Mouse (Mus musculus): Measurements from ENCODE around the gene Spata48. TPM values are rescaled to one million over a fixed set of nuclear protein-coding genes. Genes with fewer than 3 reads are reported as not detected.
A peak's percentile ranks its signal among the peaks of the same experiment; 100 is the strongest.

The Spata48 gene
- total RNA-seq (2014; rRNA removed) (0.26 TPM in 1 of 2 replicates, not detected in the other), polyA plus RNA-seq (2015; fragmentation: Nextera tagmentation; extraction: Ambion mirVana) (0.83 and 2.7 TPM in 2 replicates)

GRCm38 (mm10) chr11:11461635-11462560 is at the start of gene Spata48, which contains the start of gene Zpbp:
Gene Spata48 (plus strand): TSS chr11:11462094.
Gene Zpbp (minus strand): TSS chr11:11462408.
- peak; percentile 94 for DNase-seq (ENCODE audit: low spot score)
- Histone ChIP-seq H3K4me1 (ENCODE audit: insufficient read depth, low read length) (peaks cover 5% of the 10 kb centered on the region; the same call in 1 of the 2 replicates), H3K9ac (replicated peaks; ENCODE audit: low read length) (peak within 1 kb of the TSS; percentile 75), H3K36me3 (ENCODE audit: insufficient read depth, low read length) (no peaks in the 10 kb centered on the region), H3K27ac (peak within 1 kb of the TSS; percentile 89), H3K4me2 (ENCODE audit: low read depth, low read length) (peak within 1 kb of the TSS; percentile 72), H3K9me3 (ENCODE audit: low read length) (no peaks in the 10 kb centered on the region), H3K4me3 (ENCODE audit: low read length) (peak within 1 kb of the TSS; percentile 66), H3K27me3 (ENCODE audit: insufficient read depth, low read length) (no peaks in the 10 kb centered on the region)
- peak; percentile 97 for ATAC-seq
- 4% methylated on average over 65 of the region's 66 CpGs for WGBS
- TF ChIP-seq CTCF (IDR thresholded peaks at IDR 0.05; ENCODE audit: low read depth) = peak; percentile 80

GRCm38 (mm10) chr11:11414188-11414587 is 47.7 kb upstream of the Spata48 start:
- no peak overlapping the region for H3K4me2 ChIP-seq (ENCODE audit: low read depth, low read length)
- WGBS = 88% methylated on average over 5 of the region's 5 CpGs
- ATAC-seq (no peak), DNase-seq (ENCODE audit: low spot score) (no peak)
- H3K27me3 ChIP-seq (ENCODE audit: insufficient read depth, low read length) = no peaks in the 10 kb centered on the region
- no peak overlapping the region for H3K9ac ChIP-seq (replicated peaks; ENCODE audit: low read length)
- H3K4me3 ChIP-seq (ENCODE audit: low read length) = no peak overlapping the region
- H3K4me1 ChIP-seq (ENCODE audit: insufficient read depth, low read length) = no peaks in the 10 kb centered on the region
- H3K27ac ChIP-seq = no peak overlapping the region
- TF ChIP-seq CTCF (IDR thresholded peaks at IDR 0.05; ENCODE audit: low read depth) = no peak
- no peaks in the 10 kb centered on the region for H3K36me3 ChIP-seq (ENCODE audit: insufficient read depth, low read length)
- H3K9me3 ChIP-seq (ENCODE audit: low read length) = no peaks in the 10 kb centered on the region

- ATAC-seq = no peak
- Histone ChIP-seq H3K4me1 (ENCODE audit: insufficient read depth, low read length) (no peaks in the 10 kb centered on the region), H3K27me3 (ENCODE audit: insufficient read depth, low read length) (no peaks in the 10 kb centered on the region), H3K36me3 (ENCODE audit: insufficient read depth, low read length) (no peaks in the 10 kb centered on the region), H3K27ac (no peak overlapping the region), H3K4me2 (ENCODE audit: low read depth, low read length) (no peak overlapping the region), H3K9ac (replicated peaks; ENCODE audit: low read length) (no peak overlapping the region), H3K9me3 (ENCODE audit: low read length) (no peaks in the 10 kb centered on the region), H3K4me3 (ENCODE audit: low read length) (no peak overlapping the region)
- no peak for DNase-seq (ENCODE audit: low spot score)
- TF ChIP-seq CTCF (IDR thresholded peaks at IDR 0.05; ENCODE audit: low read depth) = no peak
- WGBS = 84% methylated on average over 2 of the region's 2 CpGs
Observed at GRCm38 (mm10) chr11:11417356-11417755, 44.5 kb upstream of the Spata48 start.

GRCm38 (mm10) chr11:11455037-11455436 is 6.9 kb upstream of the Spata48 start:
- DNase-seq (ENCODE audit: low spot score) (peak; percentile 31), ATAC-seq (no peak)
- no peak overlapping the region for H3K27ac ChIP-seq
- no peaks in the 10 kb centered on the region for H3K27me3 ChIP-seq (ENCODE audit: insufficient read depth, low read length)
- no peak overlapping the region for H3K9ac ChIP-seq (replicated peaks; ENCODE audit: low read length)
- no peak overlapping the region for H3K4me3 ChIP-seq (ENCODE audit: low read length)
- 39% methylated on average over 2 of the region's 2 CpGs for WGBS
- H3K9me3 ChIP-seq (ENCODE audit: low read length) = no peaks in the 10 kb centered on the region
- TF ChIP-seq CTCF (IDR thresholded peaks at IDR 0.05; ENCODE audit: low read depth) = peak; percentile 57
- no peaks in the 10 kb centered on the region for H3K4me1 ChIP-seq (ENCODE audit: insufficient read depth, low read length)
- H3K36me3 ChIP-seq (ENCODE audit: insufficient read depth, low read length) = no peaks in the 10 kb centered on the region
- no peak overlapping the region for H3K4me2 ChIP-seq (ENCODE audit: low read depth, low read length)

- peak overlapping the region; percentile 75 for H3K9ac ChIP-seq (replicated peaks; ENCODE audit: low read length)
- H3K27me3 ChIP-seq (ENCODE audit: insufficient read depth, low read length) = no peaks in the 10 kb centered on the region
- ATAC-seq (no peak), DNase-seq (ENCODE audit: low spot score) (no peak)
- H3K9me3 ChIP-seq (ENCODE audit: low read length) = no peaks in the 10 kb centered on the region
- TF ChIP-seq CTCF (IDR thresholded peaks at IDR 0.05; ENCODE audit: low read depth) = no peak
- peak overlapping the region; percentile 72 for H3K4me2 ChIP-seq (ENCODE audit: low read depth, low read length)
- WGBS = 84% methylated on average over 5 of the region's 5 CpGs
- peaks cover 5% of the 10 kb centered on the region; the same call in 1 of the 2 replicates for H3K4me1 ChIP-seq (ENCODE audit: insufficient read depth, low read length)
- H3K36me3 ChIP-seq (ENCODE audit: insufficient read depth, low read length) = no peaks in the 10 kb centered on the region
- H3K4me3 ChIP-seq (ENCODE audit: low read length) = peak overlapping the region; percentile 66
- H3K27ac ChIP-seq = peak overlapping the region; percentile 89
Observed at GRCm38 (mm10) chr11:11462561-11462890, 632 bp downstream of the Spata48 start.

- no peak overlapping the region for H3K9ac ChIP-seq (replicated peaks; ENCODE audit: low read length)
- no peaks in the 10 kb centered on the region for H3K4me1 ChIP-seq (ENCODE audit: insufficient read depth, low read length)
- ATAC-seq = no peak
- no peak overlapping the region for H3K4me3 ChIP-seq (ENCODE audit: low read length)
- H3K4me2 ChIP-seq (ENCODE audit: low read depth, low read length) = no peak overlapping the region
- DNase-seq (ENCODE audit: low spot score) = no peak
- H3K27ac ChIP-seq = no peak overlapping the region
- H3K27me3 ChIP-seq (ENCODE audit: insufficient read depth, low read length) = no peaks in the 10 kb centered on the region
- H3K9me3 ChIP-seq (ENCODE audit: low read length) = no peaks in the 10 kb centered on the region
- TF ChIP-seq CTCF (IDR thresholded peaks at IDR 0.05; ENCODE audit: low read depth) = no peak
- H3K36me3 ChIP-seq (ENCODE audit: insufficient read depth, low read length) = no peaks in the 10 kb centered on the region
Observed at GRCm38 (mm10) chr11:11468924-11469323, 7.0 kb downstream of the Spata48 start.

- Histone ChIP-seq H3K4me3 (ENCODE audit: low read length) (no peak overlapping the region), H3K9ac (replicated peaks; ENCODE audit: low read length) (no peak overlapping the region), H3K9me3 (ENCODE audit: low read length) (no peaks in the 10 kb centered on the region), H3K27me3 (ENCODE audit: insufficient read depth, low read length) (no peaks in the 10 kb centered on the region), H3K27ac (no peak overlapping the region), H3K36me3 (ENCODE audit: insufficient read depth, low read length) (no peaks in the 10 kb centered on the region), H3K4me2 (ENCODE audit: low read depth, low read length) (no peak overlapping the region), H3K4me1 (ENCODE audit: insufficient read depth, low read length) (no peaks in the 10 kb centered on the region)
- WGBS = 61% methylated on average over 8 of the region's 8 CpGs
- no peak for ATAC-seq
- no peak for DNase-seq (ENCODE audit: low spot score)
- no peak for TF ChIP-seq CTCF (IDR thresholded peaks at IDR 0.05; ENCODE audit: low read depth)
Observed at GRCm38 (mm10) chr11:11484378-11484777, 22.5 kb downstream of the Spata48 start.
